Mouse (Mus musculus) spleen, postnatal 14 days (tissue): Measurements from ENCODE around the gene Cenpm.

Source experiments
- DNase-seq, 2 experiments: peaks; one replicate each; pipeline ENCODE4 v3.0.0; 2021 to 2022; ENCODE audit warnings: low spot score in 2 of 2

Gene Cenpm

DNA sequence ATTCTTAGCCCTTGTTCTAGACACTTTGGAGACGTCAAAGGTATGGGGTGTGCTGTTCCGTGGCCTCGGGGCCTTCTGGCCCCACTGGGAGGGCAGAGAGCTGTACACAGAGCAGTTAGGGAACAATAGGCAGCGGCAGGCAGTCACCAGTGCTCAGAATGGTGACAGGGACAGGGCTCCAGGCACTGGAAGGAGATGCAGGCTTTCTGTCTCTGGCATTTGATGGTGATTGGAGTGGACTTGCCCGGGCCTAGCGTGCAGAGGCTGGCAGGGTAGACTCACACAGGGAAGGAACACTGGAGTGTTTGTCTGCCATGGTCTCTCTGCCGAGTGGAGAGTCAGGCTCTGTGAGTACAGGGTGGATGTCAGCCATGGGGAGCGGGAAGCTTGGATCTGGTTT lies 51.9 kb downstream of the Cenpm start:
- DNase-seq: no peak

GRCm38 (mm10) chr15:82188481-82189240 lies 55.9 kb downstream of the Cenpm start:
- DNase-seq: peak in 1 of 2 experiments; percentile 67

- no peak for DNase-seq
These were observed 56.6 kb downstream of the Cenpm start for GRCm38 (mm10) chr15:82187924-82188323.

- DNase-seq: no peak
These were observed 57.1 kb downstream of the Cenpm start for GRCm38 (mm10) chr15:82187401-82187800.

DNA sequence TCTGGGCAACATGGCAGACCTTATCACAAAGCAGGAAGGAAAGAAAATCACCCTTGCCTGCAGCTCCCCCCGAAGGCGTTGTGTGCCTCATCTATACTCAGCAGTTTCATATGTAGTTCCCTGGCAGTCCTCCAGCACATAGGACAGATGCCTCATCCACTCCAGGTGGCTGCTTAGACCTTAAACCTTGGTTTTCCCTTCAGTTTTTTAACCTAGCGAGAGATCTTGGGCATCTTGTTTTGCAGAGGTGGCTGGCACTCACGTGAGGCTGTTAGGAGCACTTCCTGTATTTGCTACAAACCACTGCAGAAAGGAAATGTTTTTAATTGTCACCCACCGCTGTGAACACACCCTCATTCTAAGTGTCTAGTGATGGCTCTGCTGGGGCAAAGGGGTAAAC lies 57.6 kb downstream of the Cenpm start:
- no peak for DNase-seq

- no peak for DNase-seq
These were observed 58.4 kb downstream of the Cenpm start for GRCm38 (mm10) chr15:82186131-82186530.

- DNase-seq: no peak
These were observed 59.3 kb downstream of the Cenpm start for GRCm38 (mm10) chr15:82185062-82185783.

DNA sequence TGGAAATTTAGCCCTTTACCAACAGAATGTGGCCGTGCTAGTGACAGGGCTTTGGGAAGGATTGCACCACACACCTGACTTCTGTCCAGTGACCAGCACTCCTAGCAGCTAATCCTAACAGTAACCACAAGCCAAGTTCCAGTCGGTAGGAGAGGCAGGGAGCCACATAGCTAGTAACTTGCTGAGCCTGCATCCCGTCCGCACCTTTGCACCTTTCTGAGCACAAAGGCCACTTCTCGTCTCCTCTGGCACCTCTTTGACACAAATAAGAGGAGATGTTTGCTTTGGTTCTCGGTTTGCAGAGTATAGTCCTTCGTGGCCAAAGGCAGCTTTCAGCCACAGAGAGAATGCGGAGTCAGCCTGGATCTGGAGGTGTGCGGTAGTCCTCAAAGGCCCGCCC lies 59.9 kb downstream of the Cenpm start:
- DNase-seq: no peak

- no peak for DNase-seq
These were observed 60.4 kb downstream of the Cenpm start for GRCm38 (mm10) chr15:82184183-82184582.
